Mouse (Mus musculus) olfactory bulb, adult 2 months (tissue): Measurements from ENCODE around the gene Rab15.

Experiments
- CTCF ChIP-seq: fragments of 200-500 bp; IDR thresholded peaks from 2 replicates; pipeline ENCODE4 v1.5.1; 2012; ENCODE audit warnings: low read depth, mild to moderate bottlenecking, low read length, moderate library complexity; ENCODE audit not compliant: insufficient read depth
- POLR2A ChIP-seq: fragments of 200-500 bp; IDR thresholded peaks from 2 replicates; pipeline ENCODE4 v1.6.1; 2012; ENCODE audit warnings: mild to moderate bottlenecking, low read depth, low read length, moderate library complexity; ENCODE audit not compliant: insufficient read depth

DNA sequence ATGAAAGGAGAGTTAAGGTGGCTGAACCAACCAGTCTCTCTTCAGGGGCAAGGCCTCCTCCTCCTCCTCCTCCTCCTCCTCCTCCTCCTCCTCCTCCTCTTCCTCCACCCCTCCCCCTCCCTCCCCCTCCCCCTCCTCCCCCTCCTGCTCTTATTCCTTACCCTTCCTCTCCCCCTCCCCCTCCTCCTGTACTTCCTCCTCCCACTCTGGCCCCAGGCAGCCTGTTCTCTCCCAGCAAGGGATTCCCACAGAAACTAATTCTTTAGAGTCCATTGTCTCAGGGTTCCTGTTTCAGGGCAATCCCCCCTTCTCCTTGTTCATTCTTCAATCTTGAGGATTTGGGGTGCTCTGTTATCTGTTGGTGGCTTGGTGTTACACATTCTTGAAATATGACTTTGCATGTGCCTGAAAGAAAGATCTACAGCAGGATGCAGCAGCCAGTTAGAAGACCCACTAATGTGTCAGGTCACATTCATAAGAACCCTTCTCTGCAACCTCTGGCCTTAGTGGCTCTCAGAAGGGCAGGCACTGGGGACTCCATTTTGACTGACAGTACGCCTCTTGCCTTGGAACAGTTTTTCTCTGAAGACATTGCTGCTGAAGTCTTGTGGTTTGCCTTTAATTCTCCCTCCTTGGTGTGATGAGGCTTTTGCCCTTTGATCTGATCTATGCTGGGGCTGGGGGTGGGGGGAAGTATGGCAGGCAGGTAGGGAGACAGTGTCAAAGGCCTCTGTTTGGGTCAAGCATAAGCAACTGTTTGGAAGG lies 30.9 kb upstream of the Rab15 start:
- TF ChIP-seq CTCF, result no peak
- TF ChIP-seq POLR2A, result no peak
